Mouse (Mus musculus): ENCODE measurements at regions not wholly inside any gene's neighbourhood (a gene's known extent, or its start where the extent isn't known, plus 50 kb on each side); places are given as distances from the start of the nearest gene placed in this dataset.

- Histone ChIP-seq H3K4me2 (no peak overlapping the region), H3K4me3 (replicated peaks) (no peak overlapping the region), H3K9me3 (0 out of 2 replicates have a peak, but pooled peaks cover 5% of the 10 kb centered on the region), H3K9ac (replicated peaks) (no peak overlapping the region), H3K4me1 (replicated peaks) (peaks cover 9% of the 10 kb centered on the region; the same call in 1 of the 2 replicates), H3K36me3 (no peaks in the 10 kb centered on the region), H3K27ac (no peak overlapping the region), H3K27me3 (no peaks in the 10 kb centered on the region)
- no peak for ATAC-seq (ENCODE audit: insufficient number of reproducible peaks, insufficient read depth, low FRiP score, low TSS enrichment, low read depth)
- WGBS, result 52% methylated on average over 6 of the region's 6 CpGs
These were observed 202.2 kb upstream of the Cxadr start for GRCm38 (mm10) chr16:78099114-78099513.

DNA sequence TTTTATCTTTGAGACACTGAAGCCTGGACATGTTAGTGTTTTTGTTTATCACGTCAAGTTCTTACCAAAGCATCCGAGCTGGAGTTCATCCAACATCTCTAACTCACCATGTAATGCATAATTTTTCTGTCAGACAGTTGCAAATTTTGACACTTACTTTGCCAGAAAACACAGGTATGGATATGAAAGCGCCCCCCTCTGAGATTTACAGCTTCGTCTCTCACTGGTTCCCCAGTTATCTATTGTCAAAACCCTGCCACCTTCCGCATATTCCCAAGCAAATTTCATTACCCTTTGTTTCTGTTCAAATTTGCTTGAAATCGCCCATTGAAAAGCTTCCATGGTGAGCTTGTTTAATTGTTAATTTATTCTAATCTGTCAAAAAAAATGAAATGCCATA, 202.7 kb upstream of the Cxadr start:
- peaks cover 9% of the 10 kb centered on the region; the same call in 1 of the 2 replicates for H3K4me1 ChIP-seq (replicated peaks)
- 85% methylated on average over 6 of the region's 6 CpGs for WGBS
- H3K9me3 ChIP-seq, result 0 out of 2 replicates have a peak, but pooled peaks cover 5% of the 10 kb centered on the region
- no peak overlapping the region for H3K27ac ChIP-seq
- ATAC-seq (ENCODE audit: insufficient number of reproducible peaks, insufficient read depth, low FRiP score, low TSS enrichment, low read depth), result no peak
- H3K4me3 ChIP-seq (replicated peaks), result no peak overlapping the region
- H3K4me2 ChIP-seq, result no peak overlapping the region
- no peak overlapping the region for H3K9ac ChIP-seq (replicated peaks)
- H3K36me3 ChIP-seq, result no peaks in the 10 kb centered on the region
- H3K27me3 ChIP-seq, result no peaks in the 10 kb centered on the region

GRCm38 (mm10) chr16:78096571-78096970, 204.7 kb upstream of the Cxadr start:
- Histone ChIP-seq H3K27me3 (no peaks in the 10 kb centered on the region), H3K27ac (no peak overlapping the region), H3K36me3 (no peaks in the 10 kb centered on the region), H3K4me1 (replicated peaks) (peaks cover 4% of the 10 kb centered on the region; the same call in 1 of the 2 replicates), H3K9ac (replicated peaks) (no peak overlapping the region), H3K4me2 (no peak overlapping the region), H3K9me3 (0 out of 2 replicates have a peak, but pooled peaks cover 5% of the 10 kb centered on the region), H3K4me3 (replicated peaks) (no peak overlapping the region)
- ATAC-seq (ENCODE audit: insufficient number of reproducible peaks, insufficient read depth, low FRiP score, low TSS enrichment, low read depth), result no peak
- WGBS, result 51% methylated on average over 1 of the region's 1 CpGs

GRCm38 (mm10) chr16:78090155-78090554, 211.1 kb upstream of the Cxadr start:
- H3K36me3 ChIP-seq, result no peaks in the 10 kb centered on the region
- 86% methylated on average over 3 of the region's 3 CpGs for WGBS
- no peak overlapping the region for H3K4me2 ChIP-seq
- ATAC-seq (ENCODE audit: insufficient number of reproducible peaks, insufficient read depth, low FRiP score, low TSS enrichment, low read depth), result no peak
- no peak overlapping the region for H3K9ac ChIP-seq (replicated peaks)
- H3K4me3 ChIP-seq (replicated peaks), result no peak overlapping the region
- no peak overlapping the region for H3K27ac ChIP-seq
- no peaks in the 10 kb centered on the region for H3K27me3 ChIP-seq
- no peaks in the 10 kb centered on the region for H3K9me3 ChIP-seq
- H3K4me1 ChIP-seq (replicated peaks), result no peaks in the 10 kb centered on the region

- Histone ChIP-seq H3K4me1 (replicated peaks) (peaks cover 20% of the 10 kb centered on the region; the same call in 1 of the 2 replicates), H3K36me3 (no peaks in the 10 kb centered on the region), H3K9me3 (no peaks in the 10 kb centered on the region), H3K27ac (peak overlapping the region; percentile 50; the same call in 1 of the 2 replicates), H3K4me2 (no peak overlapping the region), H3K9ac (replicated peaks) (no peak overlapping the region), H3K4me3 (replicated peaks) (no peak overlapping the region), H3K27me3 (no peaks in the 10 kb centered on the region)
- ATAC-seq (ENCODE audit: insufficient number of reproducible peaks, insufficient read depth, low FRiP score, low TSS enrichment, low read depth), result no peak; the same call in 1 of the 2 replicates
- 47% methylated on average over 10 of the region's 10 CpGs for WGBS
These were observed 233.7 kb upstream of the Cxadr start for GRCm38 (mm10) chr16:78067532-78068118.

DNA sequence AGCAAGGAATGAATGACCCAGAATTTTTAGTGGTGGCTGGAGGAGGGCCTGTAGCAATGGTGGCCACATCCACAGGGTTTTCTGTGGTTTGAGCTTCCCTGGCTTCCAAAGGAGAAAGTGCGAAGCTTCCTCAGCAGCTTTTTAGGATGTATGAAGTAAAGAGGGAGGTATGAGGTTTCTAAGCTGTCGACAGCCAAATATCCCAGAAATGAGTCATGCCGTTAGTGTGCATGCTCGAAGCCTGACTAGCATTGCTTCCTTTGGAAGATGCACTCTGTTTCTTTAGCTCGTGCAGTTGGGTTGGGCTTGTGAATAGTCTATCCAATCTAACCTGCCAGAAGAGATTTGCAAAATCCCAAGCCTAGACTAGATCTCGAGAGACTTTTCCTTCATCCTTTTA, 240.8 kb upstream of the Cxadr start:
- Histone ChIP-seq H3K36me3 (no peaks in the 10 kb centered on the region), H3K4me2 (no peak overlapping the region), H3K27ac (no peak overlapping the region), H3K9me3 (0 out of 2 replicates have a peak, but pooled peaks cover 4% of the 10 kb centered on the region), H3K4me3 (replicated peaks) (no peak overlapping the region), H3K27me3 (no peaks in the 10 kb centered on the region), H3K4me1 (replicated peaks) (peaks cover 11% of the 10 kb centered on the region), H3K9ac (replicated peaks) (no peak overlapping the region)
- no peak for ATAC-seq (ENCODE audit: insufficient number of reproducible peaks, insufficient read depth, low FRiP score, low TSS enrichment, low read depth)
- 88% methylated on average over 6 of the region's 6 CpGs for WGBS

- Histone ChIP-seq H3K4me1 (replicated peaks) (peaks cover 4% of the 10 kb centered on the region), H3K27me3 (no peaks in the 10 kb centered on the region), H3K9ac (replicated peaks) (no peak overlapping the region), H3K4me2 (no peak overlapping the region), H3K36me3 (no peaks in the 10 kb centered on the region), H3K27ac (peak overlapping the region; percentile 83), H3K4me3 (replicated peaks) (no peak overlapping the region), H3K9me3 (0 out of 2 replicates have a peak, but pooled peaks cover 4% of the 10 kb centered on the region)
- ATAC-seq (ENCODE audit: insufficient number of reproducible peaks, insufficient read depth, low FRiP score, low TSS enrichment, low read depth), result peak; percentile 59; the same call in 1 of the 2 replicates
- 51% methylated on average over 3 of the region's 3 CpGs for WGBS
These were observed 243.7 kb upstream of the Cxadr start for GRCm38 (mm10) chr16:78057549-78057948.

DNA sequence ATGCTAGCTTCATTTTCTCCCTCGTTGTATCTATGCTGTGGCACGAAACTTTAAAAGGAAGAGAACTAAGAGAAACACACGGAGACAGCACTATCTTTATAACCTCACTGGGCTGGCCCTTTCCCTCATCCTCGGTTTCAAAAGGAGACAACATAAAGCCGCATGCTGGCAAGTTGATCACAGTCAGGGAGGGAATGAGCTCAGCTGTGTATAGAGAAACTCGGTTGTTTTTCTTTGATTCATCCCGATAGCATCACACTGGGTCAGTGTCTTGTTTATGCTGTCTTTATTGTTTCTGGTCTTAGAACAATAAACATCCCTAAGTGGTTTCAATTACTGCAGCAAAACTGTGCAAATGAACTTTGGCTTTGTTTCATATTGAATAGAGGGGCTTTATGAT, 249.2 kb upstream of the Cxadr start:
- no peak overlapping the region for H3K4me3 ChIP-seq (replicated peaks)
- no peak overlapping the region for H3K27ac ChIP-seq
- WGBS, result 51% methylated on average over 7 of the region's 7 CpGs
- H3K36me3 ChIP-seq, result no peaks in the 10 kb centered on the region
- no peak for ATAC-seq (ENCODE audit: insufficient number of reproducible peaks, insufficient read depth, low FRiP score, low TSS enrichment, low read depth)
- no peak overlapping the region for H3K4me2 ChIP-seq
- H3K9me3 ChIP-seq, result no peaks in the 10 kb centered on the region
- no peak overlapping the region for H3K9ac ChIP-seq (replicated peaks)
- no peaks in the 10 kb centered on the region for H3K27me3 ChIP-seq
- no peaks in the 10 kb centered on the region for H3K4me1 ChIP-seq (replicated peaks)

DNA sequence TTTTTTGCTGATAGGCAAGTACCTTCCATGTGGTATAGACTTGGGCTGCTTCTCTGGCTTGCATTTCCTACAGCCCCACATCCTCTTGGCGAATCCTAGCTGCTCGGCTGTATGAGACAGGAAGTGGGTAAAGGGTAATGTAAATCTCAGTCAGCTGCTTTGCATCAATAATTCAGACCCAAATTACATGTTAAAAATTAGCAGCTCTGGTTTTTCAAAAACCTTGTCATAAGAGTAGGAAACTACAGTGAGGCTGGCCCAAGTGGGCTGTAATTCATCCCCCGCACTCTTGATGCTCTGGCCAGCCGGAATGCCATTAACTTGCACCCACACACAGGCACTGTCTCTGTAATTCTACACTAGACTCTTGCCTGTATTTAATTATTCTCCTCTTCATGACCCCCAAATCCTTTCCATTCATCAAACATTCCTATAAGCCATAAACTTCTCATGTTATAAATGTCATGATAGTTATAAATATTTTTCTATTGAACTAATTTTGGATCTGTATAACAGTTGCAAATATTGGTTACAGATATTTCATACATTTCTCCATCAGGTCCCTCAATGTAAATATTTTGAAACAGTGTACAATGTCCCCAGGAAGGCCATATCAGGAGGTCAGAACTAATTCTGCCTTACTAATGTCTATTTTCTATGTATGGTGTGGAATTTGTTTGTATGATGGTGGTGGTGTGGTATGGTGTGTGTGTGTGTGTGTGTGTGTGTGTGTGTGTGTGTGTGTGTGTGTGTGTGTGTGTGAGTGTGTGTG, 261.0 kb upstream of the Cxadr start:
- Histone ChIP-seq H3K36me3 (no peaks in the 10 kb centered on the region), H3K27ac (no peak overlapping the region), H3K4me3 (replicated peaks) (no peak overlapping the region), H3K4me1 (replicated peaks) (peaks cover 5% of the 10 kb centered on the region), H3K27me3 (no peaks in the 10 kb centered on the region), H3K9me3 (no peaks in the 10 kb centered on the region), H3K9ac (replicated peaks) (no peak overlapping the region), H3K4me2 (no peak overlapping the region)
- 0 out of 2 replicates have a peak, but pooled peaks have one; percentile 37 for ATAC-seq (ENCODE audit: insufficient number of reproducible peaks, insufficient read depth, low FRiP score, low TSS enrichment, low read depth)
- 38% methylated on average over 4 of the region's 4 CpGs for WGBS

DNA sequence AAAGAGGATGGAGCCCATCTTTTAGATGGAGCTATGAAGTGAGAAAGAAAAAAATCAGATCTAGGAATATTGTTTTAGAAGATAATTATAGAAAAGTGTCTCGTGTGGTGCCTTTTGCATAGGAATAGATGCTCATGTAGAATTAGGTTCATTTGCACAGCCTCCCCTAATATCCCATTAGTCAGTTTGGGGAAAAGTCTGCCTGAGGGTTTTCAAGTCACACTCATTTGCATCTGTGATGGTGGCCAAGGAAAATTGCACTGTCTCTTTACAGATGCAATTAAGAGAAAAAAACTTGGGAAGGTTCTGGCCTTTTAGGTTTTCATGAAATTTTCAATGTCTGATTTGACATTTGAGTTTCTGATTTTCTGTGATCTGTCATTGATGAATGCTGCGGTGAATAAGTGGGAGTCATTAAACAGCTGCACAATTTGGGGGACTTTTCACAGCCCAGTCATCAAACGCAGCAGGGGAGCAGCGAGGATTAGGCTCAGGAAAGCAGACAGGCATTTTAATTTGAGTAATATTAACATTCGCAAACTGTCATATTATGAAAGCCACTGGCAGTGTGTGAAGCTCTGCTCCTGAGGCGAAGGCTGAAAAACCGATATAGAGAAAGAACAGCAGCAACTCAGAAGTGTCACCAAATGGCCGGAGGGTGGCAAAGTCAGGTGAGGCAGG, 281.5 kb upstream of the Cxadr start:
- 58% methylated on average over 8 of the region's 8 CpGs for WGBS
- H3K9ac ChIP-seq (replicated peaks), result no peak overlapping the region
- H3K27ac ChIP-seq, result no peak overlapping the region
- no peaks in the 10 kb centered on the region for H3K4me1 ChIP-seq (replicated peaks)
- H3K36me3 ChIP-seq, result no peaks in the 10 kb centered on the region
- H3K27me3 ChIP-seq, result no peaks in the 10 kb centered on the region
- no peak overlapping the region for H3K4me2 ChIP-seq
- ATAC-seq (ENCODE audit: insufficient number of reproducible peaks, insufficient read depth, low FRiP score, low TSS enrichment, low read depth), result no peak
- no peaks in the 10 kb centered on the region for H3K9me3 ChIP-seq
- H3K4me3 ChIP-seq (replicated peaks), result no peak overlapping the region

DNA sequence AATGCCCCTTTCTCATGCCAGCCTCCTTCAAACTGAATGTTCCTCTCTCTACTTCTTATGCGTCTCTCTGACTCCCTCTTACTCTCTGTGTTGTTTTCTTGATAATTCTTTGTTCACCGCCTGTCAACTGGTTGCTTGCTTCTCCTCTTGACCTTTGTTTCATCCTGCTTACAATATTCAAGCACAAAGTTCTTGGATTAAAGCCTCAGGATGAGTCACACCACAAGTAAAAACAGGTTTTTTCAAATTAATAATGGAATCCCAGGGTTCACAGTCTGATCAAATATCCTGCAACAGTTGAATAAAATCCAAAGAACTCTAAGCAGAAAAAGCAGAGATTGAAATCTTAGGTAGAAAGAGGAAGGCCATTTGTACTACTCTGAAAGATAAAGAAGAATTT, 285.9 kb upstream of the Cxadr start:
- H3K4me3 ChIP-seq (replicated peaks), result no peak overlapping the region
- 89% methylated on average over 2 of the region's 2 CpGs for WGBS
- no peaks in the 10 kb centered on the region for H3K36me3 ChIP-seq
- no peak overlapping the region for H3K27ac ChIP-seq
- H3K9ac ChIP-seq (replicated peaks), result no peak overlapping the region
- no peaks in the 10 kb centered on the region for H3K4me1 ChIP-seq (replicated peaks)
- no peak overlapping the region for H3K4me2 ChIP-seq
- no peaks in the 10 kb centered on the region for H3K9me3 ChIP-seq
- H3K27me3 ChIP-seq, result no peaks in the 10 kb centered on the region
- no peak for ATAC-seq (ENCODE audit: insufficient number of reproducible peaks, insufficient read depth, low FRiP score, low TSS enrichment, low read depth)
